Mouse (Mus musculus) liver, embryonic 13.5 days (tissue): Measurements from ENCODE around the gene Smad9. TPM values are rescaled to one million over a fixed set of nuclear protein-coding genes. Genes with fewer than 3 reads are reported as not detected.

Experiments
- ATAC-seq: fragments of 200-750 bp; cut with Nextera tagmentation; 2 replicates; pipeline ENCODE4 v1.8.0; 2017; ENCODE audit warnings: low read depth, mild to moderate bottlenecking, moderate number of reproducible peaks, moderate library complexity
- DNase-seq: peaks from one replicate; pipeline ENCODE4 v3.0.0; 2022
- H3K27ac ChIP-seq: fragments of 300-500 bp; sonication (generic); 2 replicates; pipeline ENCODE4 v1.5.1; 2015; ENCODE audit warnings: moderate library complexity, mild to moderate bottlenecking, inconsistent platforms
- H3K27me3 ChIP-seq: fragments of 300-500 bp; sonication (generic); 2 replicates; pipeline ENCODE4 v1.6.1; 2015; ENCODE audit warnings: mild to moderate bottlenecking, inconsistent platforms
- H3K36me3 ChIP-seq: fragments of 300-500 bp; sonication (generic); 2 replicates; pipeline ENCODE4 v1.6.1; 2015; ENCODE audit warnings: mild to moderate bottlenecking, inconsistent platforms
- H3K4me1 ChIP-seq: fragments of 300-500 bp; sonication (generic); replicated peaks from 2 replicates; pipeline ENCODE4 v1.6.1; 2015; ENCODE audit warnings: inconsistent platforms
- H3K4me2 ChIP-seq: fragments of 300-500 bp; sonication (generic); 2 replicates; pipeline ENCODE4 v1.6.1; 2015; ENCODE audit warnings: inconsistent platforms, mild to moderate bottlenecking, moderate library complexity
- H3K4me3 ChIP-seq: fragments of 300-500 bp; sonication (generic); replicated peaks from 2 replicates; pipeline ENCODE4 v1.5.1; 2015; ENCODE audit warnings: mild to moderate bottlenecking, inconsistent platforms
- H3K9ac ChIP-seq: fragments of 300-500 bp; sonication (generic); 2 replicates; pipeline ENCODE4 v1.6.1; 2015; ENCODE audit warnings: mild to moderate bottlenecking, inconsistent platforms
- H3K9me3 ChIP-seq: fragments of 300-500 bp; sonication (generic); replicated peaks from 2 replicates; pipeline ENCODE4 v1.6.1; 2016; ENCODE audit warnings: inconsistent platforms
- WGBS: fragments of 180-500 bp; shearing (Covaris S2); methylation state at CpG from one replicate; pipeline ENCODE4 v1.1.7; 2015; ENCODE audit not compliant: insufficient replicate concordance; 5-methylcytosine and 5-hydroxymethylcytosine counted together
- polyA plus RNA-seq: library from polyadenylated mRNA; unstranded; fragments of >200 nt; fragmentation: Nextera tagmentation; extraction: Ambion mirVana; gene quantifications from 2 replicates; pipeline ENCODE4 v1.2.1, GENCODE M21; 2015

The Smad9 gene
- polyA plus RNA-seq, 1 experiment from 2014 or later, result 0.09 TPM

GRCm38 (mm10) chr3:54790601-54791000 lies 35.2 kb downstream of the Smad9 start:
- Histone ChIP-seq H3K9me3 (peaks cover 6% of the 10 kb centered on the region; the same call in 1 of the 2 replicates), H3K27me3 (no peaks in the 10 kb centered on the region), H3K36me3 (no peaks in the 10 kb centered on the region), H3K4me3 (no peak overlapping the region), H3K27ac (no peak overlapping the region), H3K9ac (no peak overlapping the region), H3K4me1 (no peaks in the 10 kb centered on the region), H3K4me2 (no peak overlapping the region)
- DNase-seq, result no peak
- 35% methylated on average over 2 of the region's 2 CpGs for WGBS
- no peak for ATAC-seq

DNA sequence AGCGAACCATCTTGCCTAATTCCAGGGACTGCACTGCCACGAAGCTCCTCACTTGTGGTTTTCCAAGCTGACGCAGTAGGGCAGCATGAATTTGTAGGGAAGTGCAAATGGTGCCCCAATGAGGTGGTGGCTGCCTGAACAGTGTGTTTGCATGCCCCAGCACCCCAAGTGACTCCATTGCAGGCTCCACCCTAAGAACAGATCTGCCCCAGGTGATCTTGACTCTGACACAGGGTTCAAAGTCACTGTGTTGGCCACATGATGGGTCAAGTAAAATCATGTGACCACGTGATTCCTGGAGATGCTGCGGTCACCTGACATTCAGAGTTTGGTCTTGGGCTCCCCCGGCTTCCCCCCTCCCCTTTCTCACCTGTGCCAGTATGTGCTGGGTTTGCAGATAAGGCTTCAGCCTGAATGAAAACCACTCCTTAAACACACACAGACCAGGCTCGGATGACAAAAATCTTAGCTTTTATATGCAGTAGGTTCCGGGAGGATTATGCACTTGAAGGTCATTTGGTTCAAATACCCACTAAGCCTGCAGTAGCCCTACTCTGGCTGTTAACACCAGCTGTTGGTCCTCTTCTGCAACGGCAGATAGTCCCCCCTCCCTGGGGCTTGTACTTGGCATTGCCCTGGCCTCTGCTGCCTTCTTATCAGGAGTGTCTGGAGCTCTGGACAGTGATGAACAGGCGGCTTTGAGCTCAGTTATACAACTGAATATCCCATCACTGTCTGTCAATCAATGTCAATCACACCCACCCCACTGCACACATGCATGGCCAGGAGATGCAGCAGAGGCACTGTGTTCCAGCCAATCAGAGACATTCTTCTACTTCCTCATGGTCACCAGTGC lies 36.7 kb downstream of the Smad9 start:
- Histone ChIP-seq H3K4me1 (no peaks in the 10 kb centered on the region), H3K4me3 (no peak overlapping the region), H3K27ac (no peak overlapping the region), H3K27me3 (no peaks in the 10 kb centered on the region), H3K4me2 (no peak overlapping the region), H3K36me3 (no peaks in the 10 kb centered on the region), H3K9me3 (peaks cover 6% of the 10 kb centered on the region; the same call in 1 of the 2 replicates), H3K9ac (no peak overlapping the region)
- DNase-seq (no peak), ATAC-seq (no peak)
- 53% methylated on average over 10 of the region's 10 CpGs for WGBS

DNA sequence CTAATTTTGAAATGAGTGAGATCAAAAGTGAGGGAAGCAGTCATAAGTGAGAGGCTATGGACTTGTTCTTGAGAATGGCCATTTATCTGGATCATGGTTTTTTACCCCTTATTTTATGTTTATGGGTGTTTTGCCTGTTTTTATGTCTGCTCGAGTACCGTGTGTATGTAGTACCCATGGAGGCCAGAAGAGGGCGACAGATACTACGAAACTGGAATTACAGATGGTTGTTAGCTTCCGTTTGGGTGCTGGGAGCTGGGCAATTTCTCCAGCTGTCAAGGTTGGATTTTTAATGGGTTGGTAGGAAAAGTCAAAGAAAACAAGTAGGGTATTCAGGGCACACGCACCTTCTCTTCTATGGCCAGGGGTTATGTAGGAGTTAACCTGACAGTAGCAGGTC lies 38.4 kb downstream of the Smad9 start:
- no peaks in the 10 kb centered on the region for H3K27me3 ChIP-seq
- no peaks in the 10 kb centered on the region for H3K36me3 ChIP-seq
- no peak overlapping the region for H3K27ac ChIP-seq
- ATAC-seq (no peak), DNase-seq (no peak)
- no peak overlapping the region for H3K4me3 ChIP-seq
- no peaks in the 10 kb centered on the region for H3K4me1 ChIP-seq
- peaks cover 6% of the 10 kb centered on the region; the same call in 1 of the 2 replicates for H3K9me3 ChIP-seq
- H3K9ac ChIP-seq, result no peak overlapping the region
- no peak overlapping the region for H3K4me2 ChIP-seq
- 71% methylated on average over 6 of the region's 6 CpGs for WGBS

DNA sequence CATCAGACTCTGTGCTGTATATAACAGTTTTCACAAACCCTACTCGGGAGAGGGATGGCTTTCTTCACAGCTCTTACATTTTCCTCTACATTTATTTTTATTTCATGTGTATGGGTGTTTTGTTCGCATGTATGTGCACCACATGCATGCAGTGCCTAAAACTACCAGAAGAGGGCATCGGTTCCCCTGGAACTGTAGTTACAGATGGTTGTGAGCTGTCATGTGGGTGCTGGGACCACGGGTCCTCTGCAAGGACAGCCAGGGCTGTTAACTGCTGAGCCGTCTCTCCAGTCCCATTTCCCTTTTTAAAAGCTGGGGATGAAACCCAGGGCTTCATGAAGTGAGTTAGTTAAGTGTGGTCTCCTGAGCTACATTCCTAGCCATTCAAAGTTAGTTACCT lies 40.0 kb downstream of the Smad9 start:
- no peak overlapping the region for H3K4me2 ChIP-seq
- ATAC-seq (no peak), DNase-seq (no peak)
- WGBS, result 74% methylated on average over 5 of the region's 5 CpGs
- H3K27ac ChIP-seq, result no peak overlapping the region
- H3K27me3 ChIP-seq, result no peaks in the 10 kb centered on the region
- no peak overlapping the region for H3K9ac ChIP-seq
- H3K9me3 ChIP-seq, result peaks cover 6% of the 10 kb centered on the region; the same call in 1 of the 2 replicates
- no peak overlapping the region for H3K4me3 ChIP-seq
- no peaks in the 10 kb centered on the region for H3K36me3 ChIP-seq
- H3K4me1 ChIP-seq, result no peaks in the 10 kb centered on the region

DNA sequence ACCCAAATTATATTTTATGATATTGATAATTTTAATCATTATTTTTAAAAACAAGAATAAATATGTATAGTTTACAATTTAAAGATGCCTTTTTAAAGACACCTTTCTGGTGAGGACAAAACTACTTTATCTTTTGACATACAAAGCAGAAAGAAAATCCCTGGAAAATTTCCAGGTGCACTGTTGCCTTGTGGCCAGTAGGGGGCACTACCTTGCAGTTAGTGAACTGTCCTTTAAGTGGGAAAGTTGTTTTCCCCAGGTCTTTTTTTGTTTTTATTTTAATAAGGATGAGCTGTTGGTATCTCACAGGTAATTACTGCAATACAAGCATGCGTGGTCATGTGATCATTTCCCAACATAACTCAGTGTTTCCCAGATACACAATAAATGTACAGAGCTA lies 40.4 kb downstream of the Smad9 start:
- DNase-seq (no peak), ATAC-seq (no peak)
- peaks cover 6% of the 10 kb centered on the region; the same call in 1 of the 2 replicates for H3K9me3 ChIP-seq
- H3K4me1 ChIP-seq, result no peaks in the 10 kb centered on the region
- WGBS, result 87% methylated on average over 1 of the region's 1 CpGs
- H3K27ac ChIP-seq, result no peak overlapping the region
- no peaks in the 10 kb centered on the region for H3K36me3 ChIP-seq
- no peak overlapping the region for H3K9ac ChIP-seq
- no peak overlapping the region for H3K4me2 ChIP-seq
- no peak overlapping the region for H3K4me3 ChIP-seq
- H3K27me3 ChIP-seq, result no peaks in the 10 kb centered on the region

- peak; percentile 57; the same call in 1 of the 2 replicates for ATAC-seq
- peak; percentile 18 for DNase-seq
- no peak overlapping the region for H3K4me3 ChIP-seq
- no peak overlapping the region for H3K4me2 ChIP-seq
- 26% methylated on average over 16 of the region's 16 CpGs for WGBS
- no peaks in the 10 kb centered on the region for H3K4me1 ChIP-seq
- H3K36me3 ChIP-seq, result no peaks in the 10 kb centered on the region
- no peak overlapping the region for H3K27ac ChIP-seq
- H3K9ac ChIP-seq, result no peak overlapping the region
- no peaks in the 10 kb centered on the region for H3K27me3 ChIP-seq
- peaks cover 6% of the 10 kb centered on the region; the same call in 1 of the 2 replicates for H3K9me3 ChIP-seq
Measured at GRCm38 (mm10) chr3:54797211-54797610, 41.8 kb downstream of the Smad9 start.

DNA sequence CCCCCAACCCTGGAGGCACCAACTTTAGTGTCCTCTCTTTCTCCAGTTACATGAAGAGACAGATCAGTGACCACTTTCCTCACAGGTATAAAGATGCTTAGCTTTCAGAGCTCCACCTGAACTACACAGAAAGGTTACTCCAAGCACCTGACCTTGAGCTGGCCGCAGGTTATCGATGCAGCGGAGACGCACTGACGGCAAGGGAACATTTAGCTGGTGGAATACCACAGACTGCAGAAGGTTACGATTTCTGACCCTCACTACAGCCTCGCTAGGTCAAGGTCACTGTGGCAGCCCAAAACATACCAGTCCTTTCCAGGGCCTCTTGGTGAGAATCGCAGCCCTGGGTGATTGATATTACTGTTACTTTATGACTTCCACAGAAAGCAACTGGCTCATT lies 48.3 kb downstream of the Smad9 start:
- no peak overlapping the region for H3K4me3 ChIP-seq
- no peaks in the 10 kb centered on the region for H3K27me3 ChIP-seq
- peaks cover 27% of the 10 kb centered on the region for H3K4me1 ChIP-seq
- peaks cover 20% of the 10 kb centered on the region for H3K36me3 ChIP-seq
- H3K4me2 ChIP-seq, result no peak overlapping the region
- H3K27ac ChIP-seq, result no peak overlapping the region
- DNase-seq, result no peak
- H3K9me3 ChIP-seq, result no peaks in the 10 kb centered on the region
- WGBS, result 88% methylated on average over 8 of the region's 8 CpGs
- no peak for ATAC-seq
- no peak overlapping the region for H3K9ac ChIP-seq

DNA sequence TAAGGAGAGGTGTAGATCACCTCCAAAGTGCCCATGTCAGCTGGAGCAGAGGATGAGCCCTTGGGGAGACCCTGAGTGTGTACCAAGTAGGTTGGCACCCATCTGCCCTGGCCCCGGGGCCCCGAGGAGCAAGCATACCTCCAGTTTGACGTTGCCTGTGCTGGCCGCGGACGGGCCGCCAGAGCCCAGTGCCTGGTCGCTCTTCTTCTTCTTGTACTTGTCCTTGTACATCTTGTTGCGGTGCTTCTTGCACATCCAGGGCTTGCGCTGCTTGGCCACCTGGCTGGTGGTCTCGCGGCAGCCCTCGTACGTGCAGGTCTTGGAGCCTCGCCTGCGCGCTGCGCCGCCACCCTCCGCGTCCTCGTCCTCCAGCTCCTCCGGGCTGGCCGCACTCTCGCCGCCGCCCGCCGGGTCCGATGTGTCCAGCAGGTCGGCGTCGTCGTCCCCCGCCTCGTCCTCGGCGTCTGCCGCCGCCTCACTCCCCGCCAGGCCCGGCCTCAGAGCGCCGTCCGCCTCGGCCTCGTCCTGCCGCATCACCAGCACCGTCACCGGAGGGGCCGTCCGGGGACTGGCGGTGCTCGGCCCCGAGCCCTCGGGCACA lies 51.8 kb downstream of the Smad9 start:
- WGBS, result under 1% methylated on average over 56 of the region's 56 CpGs
- peaks cover 27% of the 10 kb centered on the region for H3K4me1 ChIP-seq
- ATAC-seq (peak; percentile 72), DNase-seq (no peak)
- H3K27ac ChIP-seq, result peak overlapping the region; percentile 84
- H3K9me3 ChIP-seq, result no peaks in the 10 kb centered on the region
- H3K4me2 ChIP-seq, result peak overlapping the region; percentile 98
- H3K27me3 ChIP-seq, result 0 out of 2 replicates have a peak, but pooled peaks cover 3% of the 10 kb centered on the region
- peak overlapping the region; percentile 88 for H3K4me3 ChIP-seq
- H3K36me3 ChIP-seq, result peaks cover 20% of the 10 kb centered on the region
- peak overlapping the region; percentile 96 for H3K9ac ChIP-seq

GRCm38 (mm10) chr3:54807666-54808217 lies 52.4 kb downstream of the Smad9 start, which contains the start of gene Rfxap:
Rfxap (minus strand) TSS chr3:54807791.
- ATAC-seq, result peak; percentile 93

GRCm38 (mm10) chr3:54809111-54809510 lies 53.7 kb downstream of the Smad9 start:
- DNase-seq, result peak; percentile 9
- 0 out of 2 replicates have a peak, but pooled peaks cover 3% of the 10 kb centered on the region for H3K27me3 ChIP-seq
- H3K27ac ChIP-seq, result no peak overlapping the region
- no peak for ATAC-seq
- H3K9me3 ChIP-seq, result no peaks in the 10 kb centered on the region
- no peak overlapping the region for H3K4me2 ChIP-seq
- no peak overlapping the region for H3K4me3 ChIP-seq
- no peak overlapping the region for H3K9ac ChIP-seq
- peaks cover 27% of the 10 kb centered on the region for H3K4me1 ChIP-seq
- 44% methylated on average over 5 of the region's 5 CpGs for WGBS
- peaks cover 12% of the 10 kb centered on the region for H3K36me3 ChIP-seq

More at GRCm38 (mm10) chr3:54807666-54808217, 52.4 kb downstream of the Smad9 start, which contains the start of gene Rfxap:
- under 1% methylated on average over 52 of the region's 52 CpGs for WGBS
- peak within 1 kb of the TSS; percentile 88 for H3K4me3 ChIP-seq
- peak; percentile 96 for DNase-seq
- 0 out of 2 replicates have a peak, but pooled peaks cover 3% of the 10 kb centered on the region for H3K27me3 ChIP-seq
- H3K4me2 ChIP-seq, result peak within 1 kb of the TSS; percentile 98
- H3K27ac ChIP-seq, result peak within 1 kb of the TSS; percentile 84
- H3K4me1 ChIP-seq, result peaks cover 27% of the 10 kb centered on the region
- H3K9ac ChIP-seq, result peak within 1 kb of the TSS; percentile 96
- H3K9me3 ChIP-seq, result no peaks in the 10 kb centered on the region
- H3K36me3 ChIP-seq, result peaks cover 20% of the 10 kb centered on the region

- ATAC-seq (no peak), DNase-seq (no peak)
- Histone ChIP-seq H3K4me3 (no peak overlapping the region), H3K9me3 (no peaks in the 10 kb centered on the region), H3K27ac (no peak overlapping the region), H3K36me3 (no peaks in the 10 kb centered on the region), H3K9ac (no peak overlapping the region), H3K4me1 (peaks cover 10% of the 10 kb centered on the region), H3K27me3 (0 out of 2 replicates have a peak, but pooled peaks cover 3% of the 10 kb centered on the region), H3K4me2 (no peak overlapping the region)
- WGBS, result 26% methylated on average over 1 of the region's 1 CpGs
Measured at GRCm38 (mm10) chr3:54811616-54812015, 56.2 kb downstream of the Smad9 start.
